Mouse (Mus musculus) kidney, postnatal 10 days (tissue): ENCODE results near the gene Cyp4f39.
A peak's percentile ranks its signal among the peaks of the same experiment; 100 is the strongest.
"Not testable (repeated sequence)": the region's sequence is repeated elsewhere in the genome, so short reads cannot be mapped to it uniquely, and the experiment has no call there.

Experiments used
- DNase-seq: peaks from one replicate; pipeline ENCODE4 v3.0.0; 2021; ENCODE audit warnings: mixed read lengths

The Cyp4f39 gene

DNA sequence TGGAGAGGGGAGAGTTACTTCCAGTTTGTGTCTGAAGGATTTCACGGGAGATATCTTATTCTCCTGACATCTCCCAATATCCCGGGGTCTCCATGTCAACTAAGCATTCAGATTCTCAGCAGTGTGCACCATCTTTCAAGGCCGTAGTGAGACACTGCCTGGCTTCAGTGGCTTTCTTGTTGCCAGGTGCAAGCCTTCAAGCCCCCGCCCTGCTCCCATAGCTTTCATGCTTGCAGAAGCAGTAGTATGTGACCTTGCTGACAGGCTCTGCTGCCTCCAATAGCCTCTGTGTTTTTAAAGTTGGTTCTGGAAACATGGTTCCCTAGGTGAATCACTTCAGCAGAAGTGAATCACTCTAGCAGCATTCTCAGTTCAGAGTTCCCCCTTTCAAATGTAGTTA is 79.8 kb downstream of the Cyp4f39 start:
- DNase-seq: not testable (repeated sequence)

DNA sequence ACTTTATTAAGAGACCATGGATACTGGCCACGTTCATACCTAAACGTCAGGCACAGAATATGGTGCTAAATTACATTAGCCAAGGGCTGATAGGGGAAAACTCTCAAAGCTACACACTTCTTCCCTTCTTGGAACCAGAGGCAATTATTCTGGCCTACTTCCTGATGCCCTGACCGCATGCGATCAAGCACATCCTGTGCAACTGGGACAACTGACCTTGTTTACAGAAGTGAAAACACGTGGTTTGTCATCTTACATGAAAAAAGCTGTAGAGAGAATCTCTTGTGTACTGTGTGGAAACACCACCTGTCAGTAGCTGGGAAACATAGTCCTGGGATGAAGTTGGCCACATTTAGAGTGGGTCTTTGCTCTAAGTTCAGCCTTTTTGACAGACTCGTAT is 81.5 kb downstream of the Cyp4f39 start:
- no peak for DNase-seq

GRCm38 (mm10) chr17:32536051-32536866 is 83.7 kb downstream of the Cyp4f39 start, which contains the start of gene Cyp4f16:
Cyp4f16 (plus strand) TSS chr17:32536558.
- DNase-seq: peak; percentile 96

DNA sequence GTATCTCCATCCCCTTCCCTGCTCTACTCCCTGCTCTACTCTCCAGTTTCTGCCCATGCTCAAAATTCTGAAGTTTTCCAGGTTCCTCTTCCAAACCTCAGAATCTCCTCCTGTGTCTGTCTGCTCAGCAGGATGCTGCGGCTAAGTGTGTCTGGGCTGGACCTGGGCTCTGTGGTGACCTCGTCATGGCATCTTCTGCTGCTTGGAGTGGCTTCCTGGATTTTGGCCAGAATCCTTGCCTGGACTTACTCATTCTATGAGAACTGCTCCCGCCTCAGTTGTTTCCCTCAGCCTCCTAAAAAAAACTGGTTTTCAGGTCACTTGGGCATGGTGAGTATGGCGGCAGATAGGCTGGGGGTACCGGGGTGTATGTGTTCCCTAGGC is 84.3 kb downstream of the Cyp4f39 start:
- DNase-seq: peak; percentile 38
